Mouse (Mus musculus): ENCODE results near the gene Sertad2.

DNA sequence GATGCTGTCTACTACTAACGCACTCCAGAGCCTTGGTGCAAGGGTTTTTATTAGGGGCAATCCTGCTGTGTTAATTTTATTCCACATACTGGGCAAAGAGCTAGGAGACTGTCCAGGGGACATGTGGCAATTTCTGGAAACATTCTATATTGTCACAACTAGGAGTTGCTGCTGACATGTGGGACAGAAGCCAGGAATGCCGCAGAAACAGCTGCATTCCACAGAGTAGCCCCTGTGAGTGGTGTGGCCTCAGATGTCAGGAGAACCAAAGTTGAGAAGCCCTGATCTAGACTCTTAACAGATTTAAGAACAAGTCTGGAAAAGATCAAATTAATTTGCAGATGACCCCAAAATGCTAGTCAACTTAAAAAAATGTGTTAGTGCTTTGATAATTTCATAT, 46.3 kb downstream of the Sertad2 start:
- TF ChIP-seq CTCF (IDR thresholded peaks at IDR 0.05; ENCODE audit: insufficient read depth, low read depth, low read length), result no peak
- TF ChIP-seq POLR2A (IDR thresholded peaks at IDR 0.05; ENCODE audit: insufficient read depth, low read depth, low read length), result no peak

All from olfactory bulb, adult 2 months (tissue).